Mouse (Mus musculus): Measurements from ENCODE around the gene Olfr1510. TPM values are rescaled to one million over a fixed set of nuclear protein-coding genes. Genes with fewer than 3 reads are reported as not detected.
"Not testable (repeated sequence)": the region's sequence is repeated elsewhere in the genome, so short reads cannot be mapped to it uniquely, and the experiment has no call there.

The Olfr1510 gene
- not detected in 2 replicates for polyA plus RNA-seq (2016; fragmentation: Nextera tagmentation; extraction: Ambion mirVana)

- no peak for ATAC-seq (ENCODE audit: low FRiP score)
- no peak within 1 kb of the TSS for H3K4me3 ChIP-seq (replicated peaks)
- no peaks in the 10 kb centered on the region for H3K27me3 ChIP-seq
- H3K4me1 ChIP-seq: no peaks in the 10 kb centered on the region
- 90% methylated on average over 3 of the region's 3 CpGs for WGBS
- H3K4me2 ChIP-seq: no peak within 1 kb of the TSS
- no peaks in the 10 kb centered on the region for H3K36me3 ChIP-seq (replicated peaks)
- no peaks in the 10 kb centered on the region for H3K9me3 ChIP-seq
- H3K27ac ChIP-seq: no peak within 1 kb of the TSS
- no peak within 1 kb of the TSS for H3K9ac ChIP-seq
Measured at GRCm38 (mm10) chr14:52414273-52414672, at the start of gene Olfr1510. Gene Olfr1510, minus strand, starts transcription at chr14:52414373.

DNA sequence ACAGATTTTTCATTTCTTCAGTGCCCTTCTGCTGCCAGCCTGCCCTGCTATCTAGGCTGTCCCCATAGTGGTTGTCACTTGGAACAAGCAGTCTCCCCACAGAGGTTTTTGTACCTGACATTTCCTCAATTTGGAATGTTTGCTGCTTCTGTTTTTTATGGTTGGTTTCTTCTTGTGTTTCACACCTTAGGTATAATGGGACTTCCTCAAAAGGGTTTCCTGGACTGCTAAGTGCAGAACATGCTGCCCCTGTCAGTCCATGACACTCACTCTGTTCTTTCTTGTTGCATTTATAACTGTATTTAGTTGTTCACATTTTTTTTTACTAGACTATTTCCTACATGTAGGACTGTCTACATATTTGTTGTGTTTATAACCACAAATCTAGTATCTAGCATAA, 47.8 kb upstream of the Olfr1510 start:
- Histone ChIP-seq H3K4me1 (no peaks in the 10 kb centered on the region), H3K36me3 (replicated peaks) (no peaks in the 10 kb centered on the region), H3K9ac (no peak overlapping the region)

DNA sequence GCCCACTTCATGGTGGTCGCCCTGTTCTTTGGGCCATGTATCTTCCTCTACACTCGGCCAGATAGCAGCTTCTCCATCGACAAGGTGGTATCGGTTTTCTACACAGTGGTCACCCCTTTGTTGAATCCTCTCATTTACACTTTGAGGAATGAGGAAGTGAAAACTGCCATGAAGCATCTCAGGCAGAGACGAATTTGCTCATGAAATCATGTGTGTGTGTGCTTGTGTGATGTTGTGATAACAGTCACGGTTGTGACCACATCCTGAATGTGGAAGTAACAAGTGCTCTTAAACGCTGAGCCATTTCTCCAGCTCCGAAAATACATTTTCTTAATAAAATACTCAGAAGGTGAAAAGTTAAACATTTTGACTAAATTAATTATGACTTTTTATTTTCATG, 37.0 kb upstream of the Olfr1510 start:
- Histone ChIP-seq H3K4me2 (no peak overlapping the region), H3K9ac (no peak overlapping the region), H3K4me3 (replicated peaks) (no peak overlapping the region), H3K36me3 (replicated peaks) (no peaks in the 10 kb centered on the region), H3K27ac (no peak overlapping the region), H3K9me3 (no peaks in the 10 kb centered on the region), H3K27me3 (no peaks in the 10 kb centered on the region), H3K4me1 (no peaks in the 10 kb centered on the region)
- WGBS: 93% methylated on average over 8 of the region's 8 CpGs
- no peak for ATAC-seq (ENCODE audit: low FRiP score)

More for the DNA sequence above, 47.8 kb upstream of the Olfr1510 start:
- H3K4me3 ChIP-seq (replicated peaks): no peak overlapping the region
- H3K9me3 ChIP-seq: 0 out of 2 replicates have a peak, but pooled peaks cover 2% of the 10 kb centered on the region
- no peak overlapping the region for H3K27ac ChIP-seq
- H3K27me3 ChIP-seq: no peaks in the 10 kb centered on the region
- no peak for ATAC-seq (ENCODE audit: low FRiP score)
- H3K4me2 ChIP-seq: no peak overlapping the region

- no peaks in the 10 kb centered on the region for H3K9me3 ChIP-seq
- H3K27me3 ChIP-seq: no peaks in the 10 kb centered on the region
- no peak within 1 kb of the TSS for H3K4me3 ChIP-seq (replicated peaks)
- no peak within 1 kb of the TSS for H3K27ac ChIP-seq
- H3K36me3 ChIP-seq (replicated peaks): no peaks in the 10 kb centered on the region
- H3K4me1 ChIP-seq: no peaks in the 10 kb centered on the region
- ATAC-seq (ENCODE audit: low FRiP score): no peak
- no peak within 1 kb of the TSS for H3K4me2 ChIP-seq
- no peak within 1 kb of the TSS for H3K9ac ChIP-seq
Measured at GRCm38 (mm10) chr14:52442690-52443089, 28.5 kb upstream of the Olfr1510 start, which contains the start of gene Olfr1509. Gene Olfr1509, plus strand, starts transcription at chr14:52442990.

- no peak for ATAC-seq (ENCODE audit: low FRiP score)
- Histone ChIP-seq H3K4me3 (replicated peaks) (no peak overlapping the region), H3K4me2 (no peak overlapping the region), H3K27ac (no peak overlapping the region), H3K36me3 (replicated peaks) (no peaks in the 10 kb centered on the region), H3K9ac (no peak overlapping the region), H3K27me3 (no peaks in the 10 kb centered on the region), H3K9me3 (no peaks in the 10 kb centered on the region), H3K4me1 (no peaks in the 10 kb centered on the region)
- WGBS: 90% methylated on average over 1 of the region's 1 CpGs
Measured at GRCm38 (mm10) chr14:52427686-52428085, 13.5 kb upstream of the Olfr1510 start.

DNA sequence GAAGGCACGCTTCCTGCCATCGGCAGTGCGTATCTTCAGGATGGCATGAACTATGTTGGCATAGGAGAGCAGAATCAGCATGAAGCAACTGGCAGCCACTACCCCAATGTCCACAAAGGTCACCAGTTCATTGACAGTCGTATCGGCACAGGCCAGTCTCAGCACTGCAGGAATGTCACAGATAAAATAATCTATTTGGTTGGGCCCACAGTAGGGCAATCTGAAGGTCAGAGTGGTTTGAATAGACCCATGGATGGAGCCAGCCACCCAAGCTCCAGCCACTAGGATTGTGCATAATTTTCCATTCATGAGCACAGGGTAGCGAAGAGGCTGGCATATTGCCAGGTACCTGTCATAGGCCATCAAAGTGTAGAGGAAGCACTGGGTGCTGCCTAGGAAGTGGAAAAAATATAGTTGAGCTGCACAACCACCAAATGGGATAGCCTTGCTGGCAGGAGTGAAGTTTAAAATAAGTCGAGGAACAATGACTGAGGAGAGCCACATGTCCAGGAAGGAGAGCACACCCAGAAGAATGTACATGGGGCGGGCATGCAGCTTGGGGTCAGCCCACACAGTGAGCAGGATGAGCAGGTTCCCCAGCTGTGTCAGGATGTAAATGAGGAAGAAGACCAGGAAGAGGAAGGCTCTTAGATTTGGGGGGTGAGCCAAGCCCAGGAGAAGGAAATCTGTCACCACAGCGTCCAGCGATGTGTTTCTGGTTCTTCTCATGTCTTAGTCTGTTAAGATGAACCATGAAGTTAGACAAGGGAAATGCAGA, 3.8 kb downstream of the Olfr1510 start:
- not testable (repeated sequence) for H3K9ac ChIP-seq; ATAC-seq (ENCODE audit: low FRiP score)
- WGBS: 83% methylated on average over 7 of the region's 10 CpGs

GRCm38 (mm10) chr14:52397279-52397678, 16.9 kb downstream of the Olfr1510 start, which contains the start of gene Olfr1511:
Gene Olfr1511, minus strand, starts transcription at chr14:52397379.
- H3K36me3 ChIP-seq (replicated peaks): no peaks in the 10 kb centered on the region
- no peak within 1 kb of the TSS for H3K9ac ChIP-seq
- 88% methylated on average over 4 of the region's 4 CpGs for WGBS
- no peak within 1 kb of the TSS for H3K4me3 ChIP-seq (replicated peaks)
- H3K9me3 ChIP-seq: no peaks in the 10 kb centered on the region
- H3K4me1 ChIP-seq: no peaks in the 10 kb centered on the region
- no peaks in the 10 kb centered on the region for H3K27me3 ChIP-seq
- no peak within 1 kb of the TSS for H3K4me2 ChIP-seq
- no peak within 1 kb of the TSS for H3K27ac ChIP-seq
- ATAC-seq (ENCODE audit: low FRiP score): no peak

More for the DNA sequence above, 3.8 kb downstream of the Olfr1510 start:
- not testable (repeated sequence) for H3K36me3 ChIP-seq (replicated peaks); H3K4me1 ChIP-seq; H3K27me3 ChIP-seq; H3K9me3 ChIP-seq; H3K4me3 ChIP-seq (replicated peaks); H3K4me2 ChIP-seq; H3K27ac ChIP-seq

GRCm38 (mm10) chr14:52390084-52390848, 23.9 kb downstream of the Olfr1510 start:
- H3K27me3 ChIP-seq; ATAC-seq (ENCODE audit: low FRiP score); H3K27ac ChIP-seq; H3K4me2 ChIP-seq; H3K4me1 ChIP-seq; H3K9ac ChIP-seq; H3K4me3 ChIP-seq (replicated peaks); H3K36me3 ChIP-seq (replicated peaks); H3K9me3 ChIP-seq: not testable (repeated sequence)
- 86% methylated on average over 9 of the region's 9 CpGs for WGBS

DNA sequence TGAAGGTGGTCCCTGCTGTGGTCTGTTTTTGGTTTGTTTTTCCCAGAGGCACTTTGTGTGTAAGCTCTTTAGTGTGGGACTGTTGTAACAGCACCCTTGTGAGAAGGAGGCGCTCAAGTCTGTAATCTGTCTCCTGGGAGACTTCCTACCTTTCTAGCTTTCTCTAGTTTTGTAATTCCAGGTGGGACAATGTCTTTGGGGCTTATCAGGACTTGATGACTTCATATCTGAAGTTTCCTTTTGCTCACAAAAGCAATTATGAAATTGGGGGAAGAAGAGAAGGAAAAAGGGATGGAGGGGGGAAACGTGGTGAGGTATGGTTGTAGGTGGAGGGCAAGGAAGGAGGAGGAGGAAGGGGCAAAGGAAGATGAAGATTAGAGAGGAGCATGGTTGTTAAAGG, 35.1 kb downstream of the Olfr1510 start, which contains the start of gene Olfr1512:
Olfr1512 (minus strand) TSS at position 101 of the 400 bp plus-strand sequence.
- Histone ChIP-seq H3K27me3 (no peaks in the 10 kb centered on the region), H3K9me3 (no peaks in the 10 kb centered on the region), H3K27ac (no peak within 1 kb of the TSS), H3K4me3 (replicated peaks) (no peak within 1 kb of the TSS), H3K9ac (no peak within 1 kb of the TSS), H3K36me3 (replicated peaks) (no peaks in the 10 kb centered on the region), H3K4me2 (no peak within 1 kb of the TSS), H3K4me1 (no peaks in the 10 kb centered on the region)
- 73% methylated on average over 2 of the region's 2 CpGs for WGBS
- no peak for ATAC-seq (ENCODE audit: low FRiP score)

DNA sequence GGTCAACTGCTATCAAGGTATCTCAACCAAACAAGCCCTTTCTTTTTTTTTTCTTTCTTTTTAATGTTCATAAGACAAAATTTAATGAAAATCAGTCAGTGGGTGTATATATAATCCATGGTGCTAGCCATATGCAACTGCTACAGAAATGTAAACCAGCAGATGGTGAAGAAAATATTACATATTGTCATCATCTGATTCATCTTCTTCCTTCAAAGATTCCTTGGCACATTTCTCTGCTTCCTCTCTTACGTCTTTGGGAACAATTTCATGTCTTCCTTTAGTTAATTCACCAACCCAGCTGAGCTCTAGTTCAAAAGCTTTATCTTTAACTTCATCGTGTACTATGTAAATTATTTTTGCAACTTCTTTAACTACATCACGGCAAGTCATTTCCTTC, 45.4 kb downstream of the Olfr1510 start:
- no peak overlapping the region for H3K27ac ChIP-seq
- 88% methylated on average over 3 of the region's 3 CpGs for WGBS
- H3K36me3 ChIP-seq (replicated peaks): no peaks in the 10 kb centered on the region
- H3K9me3 ChIP-seq: no peaks in the 10 kb centered on the region
- H3K4me2 ChIP-seq: no peak overlapping the region
- no peak overlapping the region for H3K9ac ChIP-seq
- no peaks in the 10 kb centered on the region for H3K4me1 ChIP-seq
- no peak overlapping the region for H3K4me3 ChIP-seq (replicated peaks)
- ATAC-seq (ENCODE audit: low FRiP score): no peak
- H3K27me3 ChIP-seq: no peaks in the 10 kb centered on the region

All from forebrain, embryonic 12.5 days (tissue).